Mouse (Mus musculus) retina, embryonic 14.5 days (tissue): Measurements from ENCODE around the gene Pkd1.

Experiments used
- DNase-seq: peaks from one replicate; pipeline ENCODE4 v3.0.0-alpha.2; 2015; ENCODE audit warnings: low spot score

Gene Pkd1

GRCm38 (mm10) chr17:24549618-24550415, at the start of gene Pkd1:
TSS of gene Pkd1 (plus strand) at chr17:24549834.
- DNase-seq, result peak; percentile 100

DNA sequence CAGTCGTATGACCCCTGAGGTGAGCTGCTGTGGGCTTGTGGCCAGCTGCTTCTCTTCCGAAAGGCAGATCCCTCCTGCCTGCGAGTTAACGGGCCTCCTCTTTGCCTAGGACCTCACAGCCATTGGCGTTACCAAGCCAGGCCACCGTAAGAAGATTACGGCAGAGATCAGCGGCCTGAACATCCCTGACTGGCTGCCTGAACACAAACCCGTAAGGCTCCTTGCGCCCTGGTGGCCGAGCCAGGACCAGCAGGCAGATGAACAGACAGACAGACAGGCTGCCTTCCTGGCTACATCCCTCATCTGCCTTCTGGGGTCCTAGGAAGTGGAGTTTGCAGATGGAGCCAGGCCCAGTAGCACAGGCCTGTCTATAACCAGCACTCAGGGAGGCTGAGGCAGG, 47.4 kb upstream of the Pkd1 start:
- peak; percentile 33 for DNase-seq

DNA sequence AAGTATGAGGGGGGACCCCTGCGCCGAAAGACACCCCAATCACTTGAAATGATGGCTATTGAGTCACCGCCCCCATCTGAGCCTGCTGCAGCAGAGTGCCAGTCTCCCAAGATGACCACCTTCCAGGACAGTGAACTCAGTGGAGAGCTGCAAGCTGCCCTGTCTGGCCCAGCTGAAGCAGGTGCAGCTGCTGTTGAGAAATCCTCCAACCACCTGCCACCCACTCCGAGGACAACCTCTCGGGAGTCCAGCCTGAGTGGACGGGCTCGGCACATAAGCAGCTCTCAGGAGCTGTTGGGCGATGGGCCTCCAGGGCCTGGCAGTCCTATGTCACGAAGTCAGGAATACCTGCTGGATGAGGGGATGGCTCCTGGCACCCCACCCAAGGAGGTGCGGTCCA, 45.5 kb upstream of the Pkd1 start:
- no peak for DNase-seq

- DNase-seq, result no peak
Measured at GRCm38 (mm10) chr17:24505286-24505955, 44.2 kb upstream of the Pkd1 start.

DNA sequence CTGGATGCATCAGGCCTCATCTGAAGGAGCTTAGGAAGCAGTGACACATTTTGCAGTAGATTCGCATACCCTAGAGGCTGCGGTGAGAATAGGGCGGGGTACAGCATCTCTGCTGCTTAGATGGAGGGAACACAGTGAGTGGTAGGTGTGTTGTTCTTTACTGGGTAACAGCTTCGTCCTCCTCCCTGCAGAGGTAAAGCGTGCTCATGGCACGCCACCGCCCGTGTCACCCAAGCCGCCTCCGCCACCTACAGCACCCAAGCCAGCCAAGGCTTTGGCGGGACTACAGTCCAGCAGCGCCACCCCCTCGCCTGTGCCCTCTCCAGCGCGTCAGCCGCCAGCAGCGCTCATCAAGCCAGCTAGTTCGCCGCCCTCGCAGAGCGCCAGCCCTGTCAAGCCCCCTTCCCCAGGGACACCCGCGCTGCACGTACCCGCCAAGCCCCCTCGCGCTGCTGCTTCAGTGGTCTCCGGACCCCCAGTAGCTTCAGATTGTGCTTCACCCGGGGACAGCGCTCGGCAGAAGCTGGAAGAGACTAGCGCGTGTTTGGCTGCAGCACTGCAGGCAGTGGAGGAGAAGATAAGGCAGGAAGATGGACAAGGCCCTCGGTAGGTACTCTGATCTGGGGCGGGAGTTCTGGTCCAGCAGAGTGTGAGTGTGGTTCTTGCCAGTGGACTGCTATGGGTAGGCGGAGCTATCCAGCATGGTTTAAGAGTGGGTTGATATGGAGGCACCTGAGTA, 43.1 kb upstream of the Pkd1 start:
- DNase-seq, result no peak

DNA sequence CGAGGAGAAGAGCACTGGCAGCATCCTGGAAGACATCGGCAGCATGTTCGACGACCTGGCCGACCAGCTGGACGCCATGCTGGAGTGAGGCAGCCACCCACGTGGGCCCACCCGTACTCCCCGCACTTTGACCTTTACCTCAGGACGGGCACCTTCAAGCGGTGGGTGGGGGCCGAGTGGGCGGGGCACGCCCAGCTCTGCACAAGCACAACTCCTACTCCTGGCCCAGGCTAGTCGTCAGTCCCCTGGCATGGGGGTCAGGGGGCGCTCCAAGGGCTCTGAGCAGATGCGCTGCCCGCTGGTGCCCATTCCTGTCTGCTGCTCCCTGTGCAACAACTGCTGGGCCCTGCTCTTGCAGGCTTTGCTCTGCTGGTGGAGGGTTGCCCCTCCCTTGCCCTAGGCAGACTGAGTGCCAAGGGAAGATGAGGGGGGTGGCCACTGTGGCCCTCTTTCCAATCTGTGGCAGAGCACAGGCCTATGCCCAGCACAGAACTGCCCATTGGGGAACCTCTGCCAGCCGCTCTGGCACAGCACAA, 42.4 kb upstream of the Pkd1 start:
- no peak for DNase-seq

GRCm38 (mm10) chr17:24507806-24508460, 41.7 kb upstream of the Pkd1 start:
- no peak for DNase-seq

DNA sequence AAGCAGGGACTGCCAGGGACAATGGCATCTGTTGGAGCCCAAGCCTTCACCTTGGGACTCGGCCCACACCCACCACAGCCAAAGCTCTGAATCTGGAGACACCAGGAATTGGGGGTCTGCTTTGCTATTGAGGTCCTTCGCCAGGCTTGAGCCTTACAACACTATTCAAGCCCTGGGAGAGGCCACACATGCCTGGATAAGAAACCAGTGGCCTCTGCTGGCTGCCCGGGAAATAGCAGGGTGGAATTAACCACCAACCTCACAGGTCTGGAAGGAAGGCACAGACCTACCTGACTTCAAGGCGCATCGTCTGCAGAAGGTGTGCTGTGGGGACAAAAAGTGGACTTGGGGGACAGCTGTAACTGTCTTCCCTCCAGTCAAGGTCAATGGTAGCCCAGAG, 36.0 kb upstream of the Pkd1 start:
- DNase-seq, result peak; percentile 74

DNA sequence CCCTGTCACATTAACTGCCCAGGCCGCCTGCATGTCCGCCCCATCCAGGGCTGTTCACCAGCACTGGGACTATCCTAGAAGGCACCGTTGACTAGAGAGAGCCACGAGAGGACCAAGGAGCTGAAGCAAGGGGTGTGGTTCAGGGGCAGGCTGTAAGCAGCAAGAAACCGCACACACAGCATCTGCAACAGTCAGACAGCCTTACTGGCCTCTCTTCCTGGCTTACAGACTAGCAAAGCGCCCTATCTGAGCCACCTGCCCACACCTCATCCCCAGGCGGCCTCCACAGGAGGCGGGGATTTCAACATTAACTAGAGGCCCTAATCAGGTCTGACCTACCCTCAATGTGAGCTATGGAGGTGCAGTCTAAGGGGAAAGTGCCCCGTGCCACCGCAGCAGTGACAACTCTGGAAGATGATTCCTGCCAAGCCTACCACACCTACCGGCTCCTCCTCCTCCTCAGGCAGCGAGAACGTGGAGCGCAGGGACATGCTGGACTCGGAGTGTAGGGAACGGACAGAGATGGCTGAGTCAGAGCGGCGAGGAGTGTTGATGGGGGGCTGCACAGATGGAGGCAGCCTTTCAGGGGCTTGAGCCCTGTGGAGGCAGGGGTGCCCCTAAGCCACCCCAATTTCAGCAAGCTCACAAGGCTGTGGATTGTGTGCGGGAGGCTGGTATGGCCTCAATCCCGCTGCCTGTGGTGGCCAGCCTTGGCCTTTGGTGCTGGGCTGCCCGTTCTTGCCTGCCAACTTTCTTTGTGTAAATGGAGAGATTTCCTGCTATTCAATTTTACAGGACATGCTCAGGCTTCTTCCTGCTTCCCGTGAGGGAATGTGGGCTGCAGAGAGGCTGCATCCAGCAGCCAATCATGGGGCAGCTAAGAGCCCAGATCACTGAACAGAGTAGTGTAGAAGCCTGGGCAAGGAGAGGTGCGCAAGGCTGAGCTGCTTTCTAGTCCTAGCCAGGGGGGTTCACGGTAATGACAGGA, 35.1 kb upstream of the Pkd1 start:
- DNase-seq, result no peak

GRCm38 (mm10) chr17:24520450-24520849, 29.2 kb upstream of the Pkd1 start:
- no peak for DNase-seq

- DNase-seq, result no peak
Measured at GRCm38 (mm10) chr17:24524734-24525133, 24.9 kb upstream of the Pkd1 start.

GRCm38 (mm10) chr17:24527315-24527714, 22.3 kb upstream of the Pkd1 start:
- peak; percentile 42 for DNase-seq

DNA sequence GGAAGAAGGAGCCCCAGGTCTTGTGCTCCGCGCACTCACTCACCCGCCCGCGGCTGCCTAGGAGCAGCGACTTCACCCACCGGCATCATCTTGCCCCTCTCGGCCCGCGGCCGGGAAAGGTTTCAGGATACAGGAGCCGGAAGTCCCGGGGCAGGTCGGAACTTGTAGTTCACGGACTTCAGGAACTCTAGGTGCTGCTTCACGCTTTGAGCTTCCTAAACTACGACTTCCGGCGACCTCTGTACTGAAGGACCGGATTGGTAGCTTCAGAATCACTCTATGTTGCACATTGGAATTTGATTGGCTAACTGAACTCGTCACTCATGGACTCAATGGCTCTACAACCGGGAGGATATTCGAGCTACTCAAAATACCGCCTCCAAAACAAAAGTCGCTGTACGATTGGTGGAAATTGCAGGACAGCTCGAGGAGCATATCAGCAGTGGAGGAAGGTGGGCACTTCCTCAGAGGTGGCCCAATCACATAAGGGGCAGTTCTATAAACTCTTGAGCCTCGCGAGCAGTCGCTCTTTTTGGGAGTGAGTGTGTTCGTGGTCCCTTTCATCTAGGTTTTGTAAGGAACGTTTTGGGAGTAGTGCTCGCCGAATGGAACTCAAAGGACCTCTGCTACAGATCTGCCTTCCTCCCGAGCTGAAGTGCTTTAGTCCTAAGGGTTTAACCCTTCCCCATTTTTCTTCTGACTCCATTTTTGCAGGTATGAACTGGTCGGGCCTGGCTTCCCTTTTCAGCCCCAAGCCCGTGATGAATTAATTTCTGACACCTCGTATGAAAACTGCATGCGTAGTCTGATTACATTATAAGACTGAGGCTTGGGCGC, 21.7 kb upstream of the Pkd1 start, which contains the start of gene Traf7:
Gene Traf7 (minus strand): TSS at position 216 of the 837 bp plus-strand sequence.
- peak; percentile 99 for DNase-seq

- no peak for DNase-seq
Measured at GRCm38 (mm10) chr17:24528560-24528918, 21.1 kb upstream of the Pkd1 start.

- DNase-seq, result peak; percentile 89
Measured at GRCm38 (mm10) chr17:24529007-24529451, 20.6 kb upstream of the Pkd1 start.

- DNase-seq, result no peak
Measured at GRCm38 (mm10) chr17:24529883-24530282, 19.8 kb upstream of the Pkd1 start.

DNA sequence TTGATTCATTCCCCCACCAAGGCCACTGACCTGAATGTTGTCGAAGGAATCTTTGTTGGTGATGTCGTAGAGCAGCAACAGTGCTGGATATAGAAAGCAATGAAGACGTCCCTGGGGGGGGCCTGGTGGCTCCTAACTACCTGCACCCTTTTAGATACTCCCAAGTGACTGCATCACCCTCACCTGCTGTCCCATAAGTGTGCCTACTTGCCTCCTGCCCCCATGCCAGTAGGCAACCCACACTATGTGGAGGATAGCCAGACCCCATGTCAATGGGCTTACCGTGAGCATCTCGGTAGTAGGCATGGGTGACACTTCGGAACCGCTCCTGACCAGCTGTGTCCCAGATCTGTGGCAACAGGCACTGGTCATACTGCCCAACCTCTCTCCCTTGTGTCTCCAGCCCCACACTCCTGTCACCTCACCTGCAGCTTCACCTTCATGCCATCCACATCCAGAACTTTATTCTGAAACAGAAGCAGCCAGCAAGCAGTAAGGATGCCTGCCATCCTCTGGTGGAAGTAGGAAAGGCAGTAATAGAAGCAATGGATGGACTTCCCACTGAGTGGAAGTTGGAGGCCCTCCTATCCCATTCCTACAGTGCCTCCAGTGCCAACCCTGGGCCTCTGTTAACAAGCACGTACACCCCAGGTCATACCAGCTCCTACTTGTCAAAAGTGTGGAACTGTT, 19.1 kb upstream of the Pkd1 start:
- no peak for DNase-seq

DNA sequence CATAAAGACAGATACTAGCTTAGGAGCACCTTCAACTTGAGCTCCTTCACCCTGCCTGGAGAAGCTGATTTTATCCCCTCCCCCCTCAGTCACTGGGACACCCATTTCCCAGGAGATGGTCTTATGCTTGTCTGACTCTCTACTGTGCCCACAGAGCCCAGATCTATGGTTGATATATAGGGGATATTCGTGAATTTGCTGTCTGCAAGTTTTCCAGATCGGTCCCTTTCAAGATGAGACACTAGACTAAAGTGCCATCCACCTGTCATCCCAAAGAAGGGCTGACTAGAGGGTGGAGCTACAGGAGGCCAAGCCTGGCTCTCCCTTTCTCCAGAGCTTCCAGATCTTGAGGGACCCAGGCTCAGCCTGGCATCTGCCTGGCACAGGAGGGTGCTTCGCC, 18.6 kb upstream of the Pkd1 start:
- no peak for DNase-seq

GRCm38 (mm10) chr17:24532045-24532444, 17.6 kb upstream of the Pkd1 start:
- no peak for DNase-seq
